Mouse (Mus musculus) E14TG2a.4 (cell line): ENCODE measurements around the gene Bmx.

Source experiments
- CTCF ChIP-seq: conservative IDR thresholded peaks from 2 replicates; pipeline ENCODE4 v1.5.1; 2014; ENCODE audit warnings: low read length
- NANOG ChIP-seq: IDR thresholded peaks from 2 replicates; pipeline ENCODE4 v1.6.1; 2014; ENCODE audit warnings: borderline replicate concordance, low read length, mixed read lengths
- POU5F1 ChIP-seq: IDR thresholded peaks from 2 replicates; pipeline ENCODE4 v1.6.1; 2014; ENCODE audit warnings: low read length, borderline replicate concordance

DNA sequence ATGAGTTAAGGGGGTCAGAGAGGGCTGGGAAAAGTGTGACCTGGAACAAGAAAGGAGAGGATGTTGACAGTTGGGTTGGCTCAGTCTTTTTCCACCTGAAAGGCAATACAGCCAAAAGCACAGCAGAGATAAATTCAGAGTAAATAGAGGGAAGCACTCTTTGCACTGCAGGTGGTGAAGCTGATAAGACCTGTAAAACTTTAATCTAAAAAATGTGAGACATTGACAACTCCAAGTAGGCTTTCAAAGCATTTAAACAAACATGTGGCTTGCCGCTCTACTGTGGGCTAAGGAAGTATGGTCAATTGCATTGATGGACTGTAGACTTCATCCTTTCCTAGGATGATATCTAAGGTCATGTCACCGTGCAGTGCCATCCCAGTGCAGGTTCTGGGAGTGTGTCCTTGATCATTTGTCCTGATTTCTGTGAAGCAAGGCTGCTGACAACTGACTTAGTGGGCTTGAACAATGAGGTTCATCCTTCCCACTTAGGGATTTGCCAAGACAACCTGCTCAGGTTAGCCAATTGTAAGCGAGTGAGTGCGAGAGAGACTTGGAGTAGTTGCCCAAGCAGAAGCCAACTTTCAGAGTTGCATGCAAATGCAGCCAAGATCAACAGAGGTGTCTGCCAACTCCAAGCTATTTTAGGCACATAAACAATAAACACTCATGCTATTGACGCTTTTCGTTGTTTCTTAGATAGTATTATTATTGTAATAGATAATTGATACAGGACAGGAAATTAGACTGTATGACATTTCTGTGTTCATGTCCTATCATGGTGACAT, 112.3 kb downstream of the Bmx start:
- no peak for TF ChIP-seq CTCF
- TF ChIP-seq POU5F1 = no peak
- no peak for TF ChIP-seq NANOG
